Mouse (Mus musculus): ENCODE measurements at regions not wholly inside any gene's neighbourhood (a gene's known extent, or its start where the extent isn't known, plus 50 kb on each side); places are given as distances from the start of the nearest gene placed in this dataset.

DNA sequence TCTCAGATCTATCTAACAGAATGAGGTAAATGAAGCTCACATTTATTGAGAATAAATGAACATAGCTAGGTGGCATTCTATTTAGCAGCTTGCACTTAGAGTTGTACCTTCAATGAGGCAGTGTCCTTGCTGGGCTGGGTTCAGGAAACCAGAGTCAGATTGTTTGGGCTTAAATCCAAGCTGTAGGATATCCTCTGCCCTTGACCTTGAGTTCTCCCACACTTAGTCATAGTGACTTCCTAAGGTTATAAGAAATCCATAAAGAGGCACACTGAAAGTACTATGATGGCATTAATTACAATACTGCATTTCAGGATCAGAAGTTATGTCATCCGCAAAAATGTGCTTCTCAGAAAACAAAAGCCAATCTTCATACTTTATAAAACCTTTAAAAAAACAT is 286.3 kb downstream of the Gsdmc2 start:
- TF ChIP-seq MAZ (IDR thresholded peaks at IDR 0.05; ENCODE audit: low read depth, low read length) (no peak), POLR2A (IDR thresholded peaks at IDR 0.05; ENCODE audit: control insufficient read depth in 1 of 2, insufficient read depth in 1 of 2, low read depth in 1 of 2, low read length in 2 of 2, poor library complexity in 1 of 2) (no peak), CTCF (IDR thresholded peaks at IDR 0.05 in 2 of 3, conservative IDR thresholded peaks at IDR 0.05 in 1 of 3; ENCODE audit: control insufficient read depth in 1 of 3, insufficient read depth in 1 of 3, low read depth in 2 of 3, low read length in 3 of 3, poor library complexity in 1 of 3, severe bottlenecking in 1 of 3) (no peak), MAX (IDR thresholded peaks at IDR 0.05; ENCODE audit: low read length) (no peak), USF2 (IDR thresholded peaks at IDR 0.05; ENCODE audit: borderline replicate concordance in 1 of 2, insufficient read depth in 1 of 2, low read depth in 1 of 2, low read length in 2 of 2) (no peak), MXI1 (IDR thresholded peaks at IDR 0.05; ENCODE audit: low read depth, low read length) (no peak), MYC (IDR thresholded peaks at IDR 0.05; ENCODE audit: low read depth, low read length) (no peak), ETS1 (IDR thresholded peaks at IDR 0.05; ENCODE audit: low read depth, low read length) (no peak), BHLHE40 (IDR thresholded peaks at IDR 0.05; ENCODE audit: borderline replicate concordance, low read depth, low read length) (no peak), EP300 (IDR thresholded peaks at IDR 0.05; ENCODE audit: low read depth in 1 of 2, low read length in 2 of 2) (no peak)
